19 mouse cellular contexts compared by ENCODE assay signal in genomic region chr13:49328101-49328500, GRCm38 (mm10).
"Had no signal": no experiment of that assay in that cellular context is flagged by ENCODE, and none has a peak within 500 bp of the region (broad histone marks: within the 10 kb centered on the region; RNA-seq: fewer than 3 reads in every experiment).

No protein-coding gene starts in this region.

- H3K4me3 ChIP-seq: midbrain, embryonic 10.5 days; midbrain, embryonic 12.5 days; myocyte; neural tube, embryonic 13.5 days; neural tube, embryonic 15.5 days; stomach, embryonic 15.5 days had no signal

- DNase-seq: lung, adult 18-20 months; lung, postnatal 10 days; lung, postnatal 4 days; midbrain, embryonic 14.5 days; retina, postnatal 1 day; right cerebral cortex, adult 18-20 months; right cerebral cortex, postnatal 25 days; right cerebral cortex, postnatal 4 days; spleen, adult 18-20 months; thymus, adult 2 months; thymus, postnatal 25 days; thymus, postnatal 4 days had no signal

- H3K4me1 ChIP-seq: midbrain, embryonic 10.5 days; midbrain, embryonic 12.5 days; neural tube, embryonic 15.5 days; stomach, embryonic 15.5 days had no signal

- H3K27ac ChIP-seq: midbrain, embryonic 10.5 days; midbrain, embryonic 12.5 days; neural tube, embryonic 13.5 days; neural tube, embryonic 15.5 days; stomach, embryonic 15.5 days; stomach, postnatal 0 days had no signal
